ENCODE assay signal across 18 mouse cellular contexts in genomic region chr1:182509110-182509797, GRCm38 (mm10). TPM values are rescaled to one million over a fixed set of nuclear protein-coding genes. Genes with fewer than 3 reads are reported as not detected.
DNase-seq lines count a peak whose midpoint lies in the region; ATAC-seq lines count a peak whose summit lies in the region.
"Had no signal": no experiment of that assay in that cellular context is flagged by ENCODE, and none has a peak within 500 bp of the region (broad histone marks: within the 10 kb centered on the region; RNA-seq: fewer than 3 reads in every experiment).

No protein-coding gene starts in this region.

- peak; percentile 19 for DNase-seq in embryo, embryonic 10.5 days (ENCODE audit: low spot score)
- DNase-seq in embryo, embryonic 9.5 days (ENCODE audit: extremely low spot score): no peak
- no peak for DNase-seq in limb, embryonic 10.5 days (ENCODE audit: low spot score)
- DNase-seq in cerebellum, adult 9-11 months: peak; percentile 56
- DNase-seq in lung, postnatal 4 days: peak; percentile 59 to 78
- DNase-seq in left cerebral cortex, adult 11 months (ENCODE audit: low spot score): no peak
- DNase-seq: adrenal gland, adult 2 months; heart, postnatal 36 days; kidney, adult 8-10 months; thymus, postnatal 25 days had no signal

- peaks cover 83% of the 10 kb centered on the region for H3K36me3 ChIP-seq in limb, embryonic 13.5 days
- peaks cover 75% of the 10 kb centered on the region for H3K36me3 ChIP-seq in limb, embryonic 10.5 days

- no peaks in the 10 kb centered on the region for H3K27me3 ChIP-seq in limb, embryonic 13.5 days
- no peaks in the 10 kb centered on the region for H3K27me3 ChIP-seq in limb, embryonic 10.5 days (ENCODE audit: low read depth, poor library complexity, severe bottlenecking)
- H3K27me3 ChIP-seq: embryonic facial prominence, embryonic 13.5 days; limb, embryonic 12.5 days had no signal

- peak; percentile 12; the same call in 1 of the 2 replicates for ATAC-seq in limb, embryonic 13.5 days (ENCODE audit: low FRiP score, low read depth)
- ATAC-seq in megakaryocyte progenitor cell, adult 5-6 weeks (replicated peaks; ENCODE audit: poor library complexity): no peak
- ATAC-seq: forebrain, embryonic 16.5 days had no signal

- WGBS in limb, embryonic 13.5 days: 66% methylated on average over 10 of the region's 10 CpGs
- 74% methylated on average over 10 of the region's 10 CpGs for WGBS in limb, embryonic 10.5 days

- H3K27ac ChIP-seq in limb, embryonic 13.5 days: no peak overlapping the region
- no peak overlapping the region for H3K27ac ChIP-seq in limb, embryonic 10.5 days
- H3K27ac ChIP-seq: embryonic facial prominence, embryonic 13.5 days; limb, embryonic 12.5 days; macrophage had no signal

- no peak overlapping the region for H3K4me2 ChIP-seq in limb, embryonic 13.5 days (replicated peaks)
- H3K4me2 ChIP-seq: embryonic facial prominence, embryonic 13.5 days; limb, embryonic 12.5 days had no signal

- no peak overlapping the region for H3K4me3 ChIP-seq in limb, embryonic 13.5 days
- no peak overlapping the region for H3K4me3 ChIP-seq in limb, embryonic 10.5 days
- H3K4me3 ChIP-seq: embryonic facial prominence, embryonic 13.5 days; limb, embryonic 12.5 days had no signal

- H3K9me3 ChIP-seq in limb, embryonic 13.5 days: no peaks in the 10 kb centered on the region
- H3K9me3 ChIP-seq in limb, embryonic 10.5 days (replicated peaks): no peaks in the 10 kb centered on the region
- H3K9me3 ChIP-seq: embryonic facial prominence, embryonic 13.5 days; limb, embryonic 12.5 days had no signal

- no peak overlapping the region for H3K9ac ChIP-seq in limb, embryonic 13.5 days
- H3K9ac ChIP-seq: embryonic facial prominence, embryonic 13.5 days; limb, embryonic 12.5 days had no signal

- peaks cover 18% of the 10 kb centered on the region for H3K4me1 ChIP-seq in limb, embryonic 13.5 days
- H3K4me1 ChIP-seq in limb, embryonic 10.5 days: peaks cover 5% of the 10 kb centered on the region

RNA-seq across cellular contexts. Expression of gene Capn2, which starts 8.2 kb away (rescaled TPM):
- polyA plus RNA-seq in limb, embryonic 13.5 days (2015; fragmentation: Nextera tagmentation; extraction: Ambion mirVana): 138 and 148 TPM in 2 replicates
- 65.2 and 86.5 TPM in 2 replicates for polyA plus RNA-seq in limb, embryonic 10.5 days (2016; fragmentation: Nextera tagmentation; extraction: Ambion mirVana)
- total RNA-seq in megakaryocyte progenitor cell, adult 5-6 weeks (2015): 4.1 and 9.7 TPM in 2 replicates
- 8.7 and 10.5 TPM in 2 replicates for total RNA-seq in megakaryocyte progenitor cell, adult 5-6 weeks (2017)

RNA-seq across cellular contexts. Expression of gene Capn8, which starts 55.6 kb away (rescaled TPM):
- not detected in 2 replicates for polyA plus RNA-seq in limb, embryonic 13.5 days (2015; fragmentation: Nextera tagmentation; extraction: Ambion mirVana)
- polyA plus RNA-seq in limb, embryonic 10.5 days (2016; fragmentation: Nextera tagmentation; extraction: Ambion mirVana): 0.06 TPM in 1 of 2 replicates, not detected in the other
- not detected in 2 replicates for total RNA-seq in megakaryocyte progenitor cell, adult 5-6 weeks (2015)
- total RNA-seq in megakaryocyte progenitor cell, adult 5-6 weeks (2017): not detected in 2 replicates
- total RNA-seq: heart, adult 8-10 months; heart, postnatal 36 days had no signal
- polyA plus RNA-seq: adrenal gland, adult 2 months; C2C12; embryonic facial prominence, embryonic 13.5 days; limb, embryonic 12.5 days; macrophage had no signal

Comparison
In these comparisons a context has a peak if more than half of its experiments do, and no peak if none do; other contexts are left out.
1. DNase-seq: peak in embryo, embryonic 10.5 days (single experiment), cerebellum, adult 9-11 months (single experiment) and lung, postnatal 4 days (2 of 2); none in embryo, embryonic 9.5 days (single experiment), limb, embryonic 10.5 days (single experiment) and left cerebral cortex, adult 11 months (single experiment).